Mouse (Mus musculus): ENCODE measurements around the gene Gm7942. TPM values are rescaled to one million over a fixed set of nuclear protein-coding genes. Genes with fewer than 3 reads are reported as not detected.

Gm7942 gene
- polyA plus RNA-seq (2014; fragmentation: Illumina TruSeq; extraction: RNeasy Lipid Tissue Mini Kit (QIAGEN cat#74804)), result not detected

GRCm38 (mm10) chr5:95106638-95107037, at the start of gene Gm7942:
Gm7942 (plus strand) TSS chr5:95106938.

Other genes with a start within 250 kb of the Gm7942 start
- gene Gm3183, start 241.5 kb upstream of the Gm7942 start, polyA plus RNA-seq (2014; fragmentation: Illumina TruSeq; extraction: RNeasy Lipid Tissue Mini Kit (QIAGEN cat#74804)), result 0.94 TPM
- gene Gm6367, start 118.3 kb upstream of the Gm7942 start, polyA plus RNA-seq (2014; fragmentation: Illumina TruSeq; extraction: RNeasy Lipid Tissue Mini Kit (QIAGEN cat#74804)), result 8.7 TPM
- gene Gm16513, start 75.7 kb downstream of the Gm7942 start, polyA plus RNA-seq (2014; fragmentation: Illumina TruSeq; extraction: RNeasy Lipid Tissue Mini Kit (QIAGEN cat#74804)), result 0.29 TPM
- not detected for gene Gm10424, start 165.8 kb downstream of the Gm7942 start, polyA plus RNA-seq (2014; fragmentation: Illumina TruSeq; extraction: RNeasy Lipid Tissue Mini Kit (QIAGEN cat#74804))
- 5.5 TPM for gene Gm3259, start 199.0 kb downstream of the Gm7942 start, polyA plus RNA-seq (2014; fragmentation: Illumina TruSeq; extraction: RNeasy Lipid Tissue Mini Kit (QIAGEN cat#74804))

All from ovary, adult 10 weeks (tissue).